12 mouse cellular contexts compared by ENCODE assay signal in the genomic region with DNA sequence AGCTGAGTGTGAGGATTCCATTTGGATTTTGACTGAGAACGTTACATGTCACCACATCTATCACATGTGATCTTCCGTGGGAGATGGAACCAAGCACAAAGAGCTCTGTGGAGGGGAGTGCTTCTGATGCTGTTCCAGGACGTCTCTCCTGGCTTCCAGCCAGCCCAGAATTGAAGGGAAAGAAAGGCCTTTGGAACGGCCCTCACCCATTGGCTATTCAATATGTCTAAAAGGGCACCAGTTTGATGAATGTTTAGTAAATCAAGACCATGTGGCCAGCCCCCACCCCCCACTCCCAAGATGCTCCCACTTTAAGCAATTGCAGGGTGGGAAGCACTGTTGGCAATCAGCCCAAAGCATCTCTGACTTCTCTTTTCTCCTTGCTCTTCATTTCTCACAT. TPM values are rescaled to one million over a fixed set of nuclear protein-coding genes. Genes with fewer than 3 reads are reported as not detected.
A peak's percentile ranks its signal among the peaks of the same experiment; 100 is the strongest.
DNase-seq lines count a peak whose midpoint lies in the region; ATAC-seq lines count a peak whose summit lies in the region.
"Had no signal": no experiment of that assay in that cellular context is flagged by ENCODE, and none has a peak within 500 bp of the region (broad histone marks: within the 10 kb centered on the region; RNA-seq: fewer than 3 reads in every experiment).

No protein-coding gene starts in this region.

- no peak overlapping the region for H3K4me2 ChIP-seq in lung, embryonic 16.5 days (ENCODE audit: low read depth, low read length)
- no peak overlapping the region for H3K4me2 ChIP-seq in embryonic facial prominence, embryonic 14.5 days (ENCODE audit: low read depth, low read length)
- H3K4me2 ChIP-seq: heart, embryonic 13.5 days; intestine, embryonic 15.5 days had no signal

- no peak overlapping the region for H3K9ac ChIP-seq in lung, embryonic 16.5 days (ENCODE audit: low read length)
- H3K9ac ChIP-seq in embryonic facial prominence, embryonic 14.5 days (ENCODE audit: low read depth, low read length) = no peak overlapping the region
- H3K9ac ChIP-seq: heart, embryonic 13.5 days; intestine, embryonic 15.5 days had no signal

- DNase-seq in cerebellum, postnatal 14 days = peak; percentile 15 to 32
- no peak for DNase-seq in lung, adult 18-20 months
- peak; percentile 79 for DNase-seq in embryonic facial prominence, embryonic 14.5 days (ENCODE audit: low spot score)
- DNase-seq in mesoderm, embryonic 11.5 days (ENCODE audit: low read depth, low spot score) = peak; percentile 63
- DNase-seq in urinary bladder, postnatal 10 days (ENCODE audit: low spot score) = no peak
- no peak for DNase-seq in adipocyte (ENCODE audit: low spot score)
- DNase-seq: retina, postnatal 1 day; thymus, postnatal 25 days had no signal

- no peaks in the 10 kb centered on the region for H3K27me3 ChIP-seq in lung, embryonic 16.5 days (ENCODE audit: control insufficient read depth, insufficient read depth, low read depth, low read length)
- no peaks in the 10 kb centered on the region for H3K27me3 ChIP-seq in embryonic facial prominence, embryonic 14.5 days (replicated peaks; ENCODE audit: control insufficient read depth, insufficient read depth, low read length)
- H3K27me3 ChIP-seq: heart, embryonic 13.5 days; intestine, embryonic 15.5 days had no signal

- no peaks in the 10 kb centered on the region for H3K9me3 ChIP-seq in lung, embryonic 16.5 days (ENCODE audit: control insufficient read depth, low read length)
- no peaks in the 10 kb centered on the region for H3K9me3 ChIP-seq in embryonic facial prominence, embryonic 14.5 days (ENCODE audit: control insufficient read depth, low read length)
- H3K9me3 ChIP-seq: heart, embryonic 13.5 days; intestine, embryonic 15.5 days had no signal

- H3K27ac ChIP-seq in lung, embryonic 16.5 days (ENCODE audit: low read length) = no peak overlapping the region
- no peak overlapping the region for H3K27ac ChIP-seq in embryonic facial prominence, embryonic 14.5 days (replicated peaks; ENCODE audit: low read depth, low read length)
- H3K27ac ChIP-seq: heart, embryonic 13.5 days; intestine, embryonic 15.5 days had no signal

- H3K4me3 ChIP-seq in lung, embryonic 16.5 days (ENCODE audit: low read length) = no peak overlapping the region
- no peak overlapping the region for H3K4me3 ChIP-seq in embryonic facial prominence, embryonic 14.5 days (ENCODE audit: low read depth, low read length)
- H3K4me3 ChIP-seq: heart, embryonic 13.5 days; intestine, embryonic 15.5 days had no signal

- WGBS in lung, embryonic 16.5 days = 18% methylated on average over 4 of the region's 4 CpGs
- 22% methylated on average over 4 of the region's 4 CpGs for WGBS in embryonic facial prominence, embryonic 14.5 days

- no peaks in the 10 kb centered on the region for H3K36me3 ChIP-seq in lung, embryonic 16.5 days (ENCODE audit: control insufficient read depth, insufficient read depth, low read length)
- H3K36me3 ChIP-seq in embryonic facial prominence, embryonic 14.5 days (ENCODE audit: control insufficient read depth, insufficient read depth, low read length) = no peaks in the 10 kb centered on the region
- H3K36me3 ChIP-seq: heart, embryonic 13.5 days; intestine, embryonic 15.5 days had no signal

- ATAC-seq in cerebellum, adult (ENCODE audit: insufficient number of reproducible peaks, low FRiP score, low TSS enrichment) = no peak
- peak; percentile 54; the same call in 1 of the 2 replicates for ATAC-seq in lung, embryonic 16.5 days (ENCODE audit: low read depth)
- ATAC-seq in embryonic facial prominence, embryonic 14.5 days (ENCODE audit: low read depth) = peak; percentile 80
- ATAC-seq: intestine, embryonic 15.5 days had no signal

- no peaks in the 10 kb centered on the region for H3K4me1 ChIP-seq in lung, embryonic 16.5 days (replicated peaks; ENCODE audit: control insufficient read depth, insufficient read depth, low read length)
- H3K4me1 ChIP-seq in embryonic facial prominence, embryonic 14.5 days (ENCODE audit: control insufficient read depth, insufficient read depth, low read length) = peaks cover 7% of the 10 kb centered on the region
- H3K4me1 ChIP-seq: heart, embryonic 13.5 days; intestine, embryonic 15.5 days had no signal

RNA-seq across cellular contexts. Expression of a gene that starts 41.7 kb away (rescaled TPM):
- polyA plus RNA-seq in lung, embryonic 16.5 days (2015; fragmentation: Nextera tagmentation; extraction: Ambion mirVana) = 26.3 and 27.9 TPM in 2 replicates
- 14.4 and 14.7 TPM in 2 replicates for polyA plus RNA-seq in embryonic facial prominence, embryonic 14.5 days (2014; fragmentation: Nextera tagmentation; extraction: Ambion mirVana)

Comparison
In these comparisons a context has a peak if more than half of its experiments do, and no peak if none do; other contexts are left out.
1. DNase-seq: peak in cerebellum, postnatal 14 days (2 of 2), embryonic facial prominence, embryonic 14.5 days (single experiment) and mesoderm, embryonic 11.5 days (single experiment); none in lung, adult 18-20 months (0 of 2), urinary bladder, postnatal 10 days (single experiment) and adipocyte (single experiment).